Mouse (Mus musculus) forebrain, embryonic 16.5 days (tissue): ENCODE measurements around the gene Ghr. TPM values are rescaled to one million over a fixed set of nuclear protein-coding genes. Genes with fewer than 3 reads are reported as not detected.

ENCODE experiments used
- ATAC-seq: fragments of 200-750 bp; cut with Nextera tagmentation; 2 replicates; pipeline ENCODE4 v1.8.0; 2017; ENCODE audit warnings: mild to moderate bottlenecking, moderate library complexity
- H3K27ac ChIP-seq: fragments of 300-500 bp; sonication (generic); 2 replicates; pipeline ENCODE4 v1.5.1; 2014; ENCODE audit warnings: low read length, control low read depth
- H3K27me3 ChIP-seq: fragments of 300-500 bp; sonication (generic); replicated peaks from 2 replicates; pipeline ENCODE4 v1.6.1; 2014; ENCODE audit warnings: low read length; ENCODE audit not compliant: control insufficient read depth, insufficient read depth
- H3K36me3 ChIP-seq: fragments of 300-500 bp; sonication (generic); 2 replicates; pipeline ENCODE4 v1.6.1; 2014; ENCODE audit not compliant: control insufficient read depth, insufficient read depth
- H3K4me1 ChIP-seq: fragments of 300-500 bp; sonication (generic); replicated peaks from 2 replicates; pipeline ENCODE4 v1.6.1; 2014; ENCODE audit warnings: low read length; ENCODE audit not compliant: control insufficient read depth, insufficient read depth
- H3K4me2 ChIP-seq: fragments of 300-500 bp; sonication (generic); 2 replicates; pipeline ENCODE4 v1.6.1; 2014; ENCODE audit warnings: mild to moderate bottlenecking, low read length, control low read depth
- H3K4me3 ChIP-seq: fragments of 300-500 bp; sonication (generic); replicated peaks from 2 replicates; pipeline ENCODE4 v1.5.1; 2014; ENCODE audit warnings: mild to moderate bottlenecking, low read length, control low read depth
- H3K9ac ChIP-seq: fragments of 300-500 bp; sonication (generic); replicated peaks from 2 replicates; pipeline ENCODE4 v1.6.1; 2014; ENCODE audit warnings: low read depth, low read length, control low read depth
- H3K9me3 ChIP-seq: fragments of 300-500 bp; sonication (generic); 2 replicates; pipeline ENCODE4 v1.6.1; 2016; ENCODE audit warnings: low read length; ENCODE audit not compliant: control insufficient read depth
- WGBS: fragments of 180-500 bp; shearing (Covaris S2); extraction: QIAGEN DNeasy Blood & Tissue Kit; methylation state at CpG from one replicate; pipeline ENCODE4 v1.1.7; 2014; 5-methylcytosine and 5-hydroxymethylcytosine counted together
- polyA plus RNA-seq: library from polyadenylated mRNA; unstranded; fragments of >200 nt; fragmentation: Nextera tagmentation; extraction: Ambion mirVana; gene quantifications from 2 replicates; pipeline ENCODE4 v1.2.1, GENCODE M21; 2015

Ghr gene
- 5.9 and 7.2 TPM in 2 replicates for polyA plus RNA-seq

GRCm38 (mm10) chr15:3582807-3583636 is at the start of gene Ghr:
Gene Ghr (minus strand): TSS chr15:3583492.
- peak within 1 kb of the TSS; percentile 71 for H3K4me2 ChIP-seq
- peaks cover 12% of the 10 kb centered on the region for H3K4me1 ChIP-seq
- H3K9ac ChIP-seq = peak within 1 kb of the TSS; percentile 74
- ATAC-seq = peak; percentile 95
- no peaks in the 10 kb centered on the region for H3K36me3 ChIP-seq
- peaks cover 8% of the 10 kb centered on the region for H3K27me3 ChIP-seq
- 0% methylated on average over 48 of the region's 52 CpGs for WGBS
- H3K9me3 ChIP-seq = no peaks in the 10 kb centered on the region
- H3K27ac ChIP-seq = peak within 1 kb of the TSS; percentile 89
- peak within 1 kb of the TSS; percentile 68 for H3K4me3 ChIP-seq

DNA sequence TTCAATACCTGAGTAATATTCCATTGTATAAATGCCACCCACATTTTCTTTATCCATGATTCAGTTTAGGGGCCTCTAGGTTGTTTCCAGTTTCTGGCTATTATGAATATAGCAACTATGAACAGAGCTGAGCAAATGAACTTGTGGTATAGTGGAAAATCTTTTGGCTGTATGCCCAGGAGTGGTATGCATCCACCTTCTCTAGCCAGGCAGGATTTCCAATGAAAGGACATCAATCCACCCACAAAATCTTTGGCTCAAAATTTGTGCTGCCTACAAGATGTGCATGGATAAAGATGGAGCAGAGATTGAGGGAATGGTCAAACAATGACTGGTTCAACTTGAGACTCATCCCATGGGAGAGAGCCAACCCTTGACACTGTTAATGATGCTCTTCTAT is 39.5 kb upstream of the Ghr start:
- H3K27ac ChIP-seq = no peak overlapping the region
- no peaks in the 10 kb centered on the region for H3K9me3 ChIP-seq
- no peak for ATAC-seq
- no peak overlapping the region for H3K9ac ChIP-seq
- H3K36me3 ChIP-seq = no peaks in the 10 kb centered on the region
- H3K4me1 ChIP-seq = no peaks in the 10 kb centered on the region
- no peak overlapping the region for H3K4me3 ChIP-seq
- no peak overlapping the region for H3K4me2 ChIP-seq
- H3K27me3 ChIP-seq = no peaks in the 10 kb centered on the region

- Histone ChIP-seq H3K9me3 (no peaks in the 10 kb centered on the region), H3K36me3 (no peaks in the 10 kb centered on the region), H3K9ac (no peak overlapping the region), H3K27ac (no peak overlapping the region), H3K4me2 (no peak overlapping the region), H3K4me1 (no peaks in the 10 kb centered on the region), H3K4me3 (no peak overlapping the region), H3K27me3 (no peaks in the 10 kb centered on the region)
- no peak for ATAC-seq
- 85% methylated on average over 3 of the region's 3 CpGs for WGBS
These were observed 37.1 kb upstream of the Ghr start for GRCm38 (mm10) chr15:3620368-3620767.

DNA sequence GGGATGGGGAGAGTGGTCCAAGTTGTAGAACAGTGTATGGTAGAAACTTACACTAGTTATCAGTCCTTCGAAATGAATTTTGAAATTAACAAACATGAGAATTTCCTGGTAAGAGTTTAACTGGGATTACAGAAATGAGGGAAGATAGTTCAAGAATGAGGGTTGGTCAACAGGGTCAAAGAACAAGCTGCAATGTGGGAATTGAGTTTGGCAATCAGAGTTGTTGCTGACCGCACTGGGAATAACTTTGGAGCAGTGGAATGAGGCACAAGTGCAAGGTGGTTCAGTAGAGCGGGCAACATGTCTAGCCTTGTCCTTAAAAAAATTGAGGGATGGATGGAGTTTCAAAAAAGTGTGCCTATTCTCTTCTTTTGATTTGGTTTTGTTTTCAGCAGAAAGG is 35.0 kb upstream of the Ghr start:
- no peaks in the 10 kb centered on the region for H3K36me3 ChIP-seq
- no peaks in the 10 kb centered on the region for H3K27me3 ChIP-seq
- no peak for ATAC-seq
- H3K4me1 ChIP-seq = no peaks in the 10 kb centered on the region
- no peak overlapping the region for H3K27ac ChIP-seq
- WGBS = 97% methylated on average over 3 of the region's 3 CpGs
- no peaks in the 10 kb centered on the region for H3K9me3 ChIP-seq
- no peak overlapping the region for H3K4me3 ChIP-seq
- no peak overlapping the region for H3K4me2 ChIP-seq
- no peak overlapping the region for H3K9ac ChIP-seq

DNA sequence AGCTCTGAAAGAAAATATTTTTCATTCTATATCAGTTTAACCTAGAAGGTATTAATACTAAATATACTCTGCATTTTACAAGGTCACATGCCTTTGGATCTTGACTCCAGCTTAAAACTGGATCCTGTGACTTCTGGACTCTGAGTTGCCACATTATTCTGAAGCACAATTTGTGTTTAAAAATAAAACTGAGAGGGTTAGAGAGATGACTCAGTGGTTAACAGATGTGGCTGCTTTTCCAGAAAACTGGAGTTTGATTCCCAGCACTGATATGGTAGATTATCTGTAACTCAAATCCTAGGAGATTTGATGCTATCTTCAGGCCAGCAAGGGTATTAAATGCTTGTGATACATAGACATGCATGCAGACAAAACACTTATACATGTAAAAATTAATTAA is 28.7 kb upstream of the Ghr start:
- ATAC-seq = no peak
- no peak overlapping the region for H3K9ac ChIP-seq

DNA sequence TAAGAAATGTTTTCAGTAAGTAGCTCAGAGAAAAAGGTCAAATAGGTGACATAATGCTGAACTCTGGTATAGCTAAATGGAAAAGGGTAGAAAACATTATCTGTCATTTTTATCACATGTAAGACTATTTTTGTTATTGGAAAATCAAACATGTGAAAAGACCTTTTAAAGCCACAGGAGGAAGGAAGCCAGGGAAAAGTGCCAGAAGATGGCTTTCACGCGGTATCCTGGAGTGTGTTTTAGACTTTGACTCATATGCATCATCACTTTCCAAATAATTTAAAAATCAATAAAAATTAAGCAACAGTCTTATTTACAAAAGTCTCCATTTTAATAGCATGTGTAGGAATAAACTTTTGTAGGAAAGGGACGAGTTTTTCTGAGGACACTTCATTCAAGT is 24.7 kb upstream of the Ghr start:
- Histone ChIP-seq H3K4me1 (no peaks in the 10 kb centered on the region), H3K9me3 (no peaks in the 10 kb centered on the region), H3K27me3 (no peaks in the 10 kb centered on the region), H3K4me2 (no peak overlapping the region), H3K36me3 (no peaks in the 10 kb centered on the region), H3K9ac (no peak overlapping the region), H3K27ac (no peak overlapping the region), H3K4me3 (no peak overlapping the region)
- WGBS = 80% methylated on average over 3 of the region's 3 CpGs
- no peak for ATAC-seq

More for the DNA sequence above, 28.7 kb upstream of the Ghr start:
- no peaks in the 10 kb centered on the region for H3K36me3 ChIP-seq
- H3K27ac ChIP-seq = no peak overlapping the region
- no peak overlapping the region for H3K4me3 ChIP-seq
- H3K27me3 ChIP-seq = no peaks in the 10 kb centered on the region
- no peak overlapping the region for H3K4me2 ChIP-seq
- no peaks in the 10 kb centered on the region for H3K9me3 ChIP-seq
- H3K4me1 ChIP-seq = no peaks in the 10 kb centered on the region

DNA sequence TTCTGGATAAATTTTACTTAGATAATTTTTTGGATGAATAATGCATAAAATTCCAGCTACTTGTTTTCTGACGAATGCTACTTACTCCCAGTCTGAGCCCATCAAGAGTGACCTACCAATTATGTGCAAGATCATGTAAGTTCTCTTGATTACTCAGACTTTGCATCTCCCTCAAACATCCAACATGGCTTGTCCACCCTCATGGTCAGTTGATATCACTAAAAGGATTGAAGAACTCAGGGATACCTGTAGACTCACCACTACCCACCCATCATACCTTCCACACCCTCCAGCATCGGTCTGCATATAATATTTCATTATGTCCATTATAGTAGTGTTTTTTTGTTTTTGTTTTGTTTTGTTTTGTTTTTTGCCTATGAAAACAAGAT is 18.8 kb upstream of the Ghr start:
- no peak for ATAC-seq
- WGBS = 95% methylated on average over 2 of the region's 2 CpGs
- Histone ChIP-seq H3K4me2 (no peak overlapping the region), H3K4me3 (no peak overlapping the region), H3K9me3 (no peaks in the 10 kb centered on the region), H3K27me3 (no peaks in the 10 kb centered on the region), H3K4me1 (no peaks in the 10 kb centered on the region), H3K36me3 (no peaks in the 10 kb centered on the region), H3K27ac (no peak overlapping the region), H3K9ac (no peak overlapping the region)

DNA sequence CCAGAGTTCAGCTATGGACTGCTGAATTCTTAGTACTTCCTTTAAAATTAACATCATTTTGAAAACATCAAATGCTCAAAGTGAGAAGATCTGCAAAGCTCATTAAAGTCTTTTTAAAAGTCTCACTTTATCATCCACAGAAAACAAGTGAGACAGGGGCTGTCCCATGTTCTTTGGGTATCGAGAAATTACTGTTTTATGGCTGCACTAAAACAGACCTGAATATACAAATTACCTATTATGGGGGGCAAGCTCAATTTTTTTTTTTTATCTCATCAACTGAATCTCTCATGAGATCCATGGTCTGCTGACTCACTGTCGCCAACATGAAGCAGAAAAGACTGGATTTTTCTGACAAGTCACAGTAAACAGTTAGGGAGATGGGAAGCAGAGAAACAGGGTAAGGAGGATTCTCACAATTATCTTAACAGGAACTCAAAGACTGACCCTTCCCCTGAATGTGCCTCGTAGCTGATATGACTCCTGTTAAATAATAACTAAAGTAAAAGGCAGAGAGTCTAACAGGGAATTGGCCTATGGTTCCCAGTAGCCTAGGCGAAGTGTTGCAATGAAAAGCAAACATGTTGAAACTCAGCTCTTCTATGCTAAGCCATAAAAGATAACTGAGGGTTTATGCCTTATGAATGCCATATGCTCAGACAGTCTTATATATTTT is 18.3 kb upstream of the Ghr start:
- no peaks in the 10 kb centered on the region for H3K27me3 ChIP-seq

DNA sequence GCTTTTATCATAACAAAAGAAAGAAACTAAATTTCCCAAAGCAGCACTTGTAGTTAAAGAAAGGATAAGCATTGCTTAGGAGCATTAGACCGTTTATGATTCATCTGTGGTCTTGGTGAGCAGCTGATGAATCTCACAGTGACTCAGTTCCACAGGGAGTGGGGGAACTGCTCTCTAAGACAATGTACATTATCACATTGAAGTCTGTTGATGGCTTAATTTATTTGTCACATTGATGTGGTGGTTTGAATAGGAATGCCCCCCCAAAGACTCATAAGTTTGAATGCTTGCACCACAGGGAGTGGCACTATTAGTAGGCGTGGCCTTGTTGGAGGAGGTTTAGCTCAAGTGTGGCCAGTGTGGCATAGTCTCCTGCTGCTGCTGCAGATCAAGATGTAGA is 4.6 kb upstream of the Ghr start:
- 58% methylated on average over 2 of the region's 2 CpGs for WGBS
- no peak overlapping the region for H3K4me3 ChIP-seq
- H3K36me3 ChIP-seq = no peaks in the 10 kb centered on the region
- H3K9ac ChIP-seq = no peak overlapping the region
- no peaks in the 10 kb centered on the region for H3K4me1 ChIP-seq
- H3K27ac ChIP-seq = no peak overlapping the region
- H3K4me2 ChIP-seq = no peak overlapping the region
- peaks cover 3% of the 10 kb centered on the region; the same call in 1 of the 2 replicates for H3K27me3 ChIP-seq
- no peaks in the 10 kb centered on the region for H3K9me3 ChIP-seq
- no peak for ATAC-seq

More for the DNA sequence above, 18.3 kb upstream of the Ghr start:
- 84% methylated on average over 4 of the region's 4 CpGs for WGBS
- H3K4me2 ChIP-seq = no peak overlapping the region
- H3K4me1 ChIP-seq = no peaks in the 10 kb centered on the region
- ATAC-seq = no peak
- H3K4me3 ChIP-seq = no peak overlapping the region
- no peaks in the 10 kb centered on the region for H3K9me3 ChIP-seq
- no peak overlapping the region for H3K9ac ChIP-seq
- H3K27ac ChIP-seq = no peak overlapping the region
- no peaks in the 10 kb centered on the region for H3K36me3 ChIP-seq
